Mouse (Mus musculus) T-helper 17 cell (primary cell): ENCODE results near the gene Spag16.
"Not testable (repeated sequence)": the region's sequence is repeated elsewhere in the genome, so short reads cannot be mapped to it uniquely, and the experiment has no call there.

ENCODE experiments used
- in situ Hi-C, 2 experiments: fragments of 300-600 bp; cut with MboI, MseI; formaldehyde crosslinking; loops; 1 replicate in 1 of 2; 2 replicates in 1 of 2; pipeline ENCODE4 v1.15.1; 2025; ENCODE audit warnings: high pct_unique_total_duplicates in 2 of 2

The Spag16 gene

DNA sequence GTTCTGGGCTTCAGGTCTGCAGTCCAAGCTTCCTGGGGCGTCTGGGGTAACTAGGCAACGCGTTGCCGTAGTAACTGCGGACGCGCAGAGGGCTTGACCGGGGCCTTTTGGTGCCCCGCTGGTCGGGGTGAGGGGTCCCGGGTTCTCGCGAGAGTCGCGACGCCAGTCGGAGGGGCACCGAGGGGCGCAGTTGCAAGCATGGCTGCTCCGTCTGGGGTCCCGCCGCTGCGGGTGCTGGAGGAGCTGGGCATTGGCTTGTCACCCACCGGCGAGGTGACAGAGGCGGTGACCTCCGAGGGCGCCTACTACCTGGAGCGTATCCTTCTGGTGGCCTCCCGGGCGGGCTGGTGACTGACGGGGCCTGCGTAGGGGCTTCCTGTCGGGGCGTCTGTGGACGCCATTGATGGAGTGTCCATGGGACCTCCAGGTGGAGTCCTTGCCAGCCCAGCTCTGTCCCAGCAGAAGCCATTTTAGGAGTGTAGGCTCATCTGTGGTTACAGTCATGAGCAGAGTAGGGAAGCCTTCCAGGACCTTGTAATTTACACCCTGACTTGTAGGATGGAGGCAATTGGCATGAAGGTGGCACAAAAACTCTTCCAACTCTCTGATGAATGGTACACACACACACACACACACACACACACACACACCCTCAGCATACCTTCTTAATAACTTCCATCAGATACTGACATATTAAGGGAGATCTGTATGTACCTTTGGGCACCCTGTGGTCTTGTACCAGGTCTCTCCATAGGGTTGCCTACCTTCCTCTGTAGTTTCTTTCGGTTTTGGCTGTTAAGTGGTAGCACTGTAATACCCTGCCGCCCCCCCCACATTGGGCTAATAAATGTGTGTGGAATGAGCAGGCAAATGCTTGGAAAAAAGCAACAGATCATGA lies at the start of gene Spag16:
TSS of gene Spag16 (plus strand) at position 165 of the 898 bp plus-strand sequence.
- in situ Hi-C loops, result no loop called here

DNA sequence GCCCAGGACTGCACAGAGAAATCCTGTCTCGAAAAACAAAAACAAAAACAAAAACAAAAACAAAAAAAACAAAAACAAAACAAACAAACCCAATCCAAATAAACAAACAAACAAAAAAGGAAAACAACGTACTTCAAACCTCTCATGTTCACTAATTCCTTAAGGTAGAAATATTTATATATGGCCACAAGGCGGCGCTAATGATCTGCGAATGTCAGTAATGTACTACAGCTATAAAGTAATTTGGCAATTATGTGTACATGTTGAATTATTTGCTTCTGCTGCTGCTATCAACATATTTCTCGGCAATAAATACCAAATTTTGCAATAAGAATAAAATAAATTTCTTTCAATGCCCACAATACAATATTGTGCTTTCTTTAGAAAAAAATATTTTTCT lies 41.6 kb upstream of the Spag16 start:
- in situ Hi-C loops, result loop anchor here (25.0 kb wide), 3 partner anchors 1252 to 1777 kb away; partner anchors contain the start of gene Atic (in 1 of the 2)

DNA sequence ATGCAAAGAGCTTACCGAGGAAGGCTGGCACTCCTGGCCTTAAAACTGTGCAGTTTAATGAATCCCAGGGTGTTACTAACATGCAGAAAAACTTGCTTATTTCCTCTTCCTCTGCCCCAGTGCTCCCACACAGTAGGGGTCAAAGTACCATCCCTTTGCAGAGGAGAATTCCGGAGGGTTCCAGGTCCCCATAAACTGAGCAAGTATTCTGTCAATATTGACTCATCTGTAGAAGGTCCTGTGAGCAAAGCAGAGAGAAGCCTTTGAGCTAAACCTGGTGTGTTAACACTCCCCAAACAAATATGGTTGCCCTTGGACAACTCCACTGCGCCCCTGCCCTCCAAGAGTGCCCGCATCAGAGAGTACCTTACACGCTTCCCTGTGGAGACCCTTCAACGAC lies 40.1 kb upstream of the Spag16 start:
- in situ Hi-C loops, result loop anchor here (25.0 kb wide), 3 partner anchors 1251 to 1776 kb away; partner anchors contain the start of gene Atic (in 1 of the 2)

DNA sequence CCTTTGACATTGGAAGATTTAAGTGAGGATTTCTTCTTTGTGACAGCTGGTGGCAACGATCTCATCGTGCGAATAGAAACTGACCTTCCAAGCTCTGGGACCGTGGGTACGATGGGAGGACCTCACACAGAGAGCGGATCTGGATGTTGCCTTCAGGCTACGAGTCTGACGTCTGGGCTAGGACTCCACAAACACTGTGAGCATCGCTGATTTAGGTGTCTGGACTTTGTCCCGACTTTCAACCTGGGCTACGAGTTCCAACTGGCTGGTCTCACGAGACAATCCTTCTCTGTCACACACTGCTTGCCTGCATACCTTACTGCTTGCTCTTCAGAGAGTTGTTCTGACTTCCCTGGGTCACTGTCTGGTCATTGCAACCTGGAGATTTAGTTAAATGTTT lies 39.4 kb upstream of the Spag16 start:
- in situ Hi-C loops, result loop anchor here (25.0 kb wide), 3 partner anchors 1250 to 1775 kb away; partner anchors contain the start of gene Atic (in 1 of the 2)

DNA sequence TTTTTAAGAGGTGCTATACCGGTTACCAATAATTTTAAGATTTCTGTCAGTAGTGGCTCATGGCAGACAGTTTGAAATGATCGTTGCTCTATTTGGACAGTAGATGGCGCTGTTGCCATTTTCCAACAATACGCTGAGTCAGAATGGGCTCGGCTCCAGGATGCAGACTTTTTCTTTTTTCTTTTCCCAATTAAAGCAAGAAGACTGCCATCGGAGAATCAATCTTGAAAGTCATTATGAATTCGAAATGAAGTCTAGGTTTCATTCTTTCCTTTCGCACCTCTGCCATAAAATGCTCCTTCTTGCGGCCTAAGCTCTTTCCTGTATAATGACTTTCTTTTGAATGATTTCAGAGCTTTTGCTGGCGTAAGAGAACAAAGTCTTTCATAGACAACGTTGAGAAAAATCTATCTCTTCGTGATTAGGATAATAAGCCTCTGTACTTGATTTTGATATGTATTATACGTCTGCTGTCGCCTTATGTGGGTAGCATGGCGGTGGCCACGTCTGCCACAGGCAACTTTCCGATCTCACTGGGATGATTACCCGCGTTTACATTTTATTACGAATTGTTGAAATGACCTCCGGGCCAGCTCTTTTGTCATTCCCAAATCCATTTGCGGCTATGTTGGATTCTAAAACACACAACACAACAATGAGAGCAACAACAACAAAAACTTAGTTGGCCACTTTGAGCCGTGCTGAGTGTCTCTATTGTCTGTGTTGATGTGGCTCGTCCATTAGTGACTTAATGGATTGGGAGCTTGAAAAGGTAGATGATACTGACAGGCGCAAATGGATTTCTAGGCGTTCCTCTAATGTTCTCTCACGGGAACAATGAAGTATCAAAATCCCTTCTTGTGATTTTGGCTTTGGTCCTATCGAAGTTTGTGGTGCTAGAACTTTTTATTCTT lies 36.2 kb upstream of the Spag16 start:
- in situ Hi-C loops, result loop anchor here (5.0 to 25.0 kb wide), 4 partner anchors 232 to 1772 kb away; partner anchors contain the start of gene Atic (in 1 of the 2)

DNA sequence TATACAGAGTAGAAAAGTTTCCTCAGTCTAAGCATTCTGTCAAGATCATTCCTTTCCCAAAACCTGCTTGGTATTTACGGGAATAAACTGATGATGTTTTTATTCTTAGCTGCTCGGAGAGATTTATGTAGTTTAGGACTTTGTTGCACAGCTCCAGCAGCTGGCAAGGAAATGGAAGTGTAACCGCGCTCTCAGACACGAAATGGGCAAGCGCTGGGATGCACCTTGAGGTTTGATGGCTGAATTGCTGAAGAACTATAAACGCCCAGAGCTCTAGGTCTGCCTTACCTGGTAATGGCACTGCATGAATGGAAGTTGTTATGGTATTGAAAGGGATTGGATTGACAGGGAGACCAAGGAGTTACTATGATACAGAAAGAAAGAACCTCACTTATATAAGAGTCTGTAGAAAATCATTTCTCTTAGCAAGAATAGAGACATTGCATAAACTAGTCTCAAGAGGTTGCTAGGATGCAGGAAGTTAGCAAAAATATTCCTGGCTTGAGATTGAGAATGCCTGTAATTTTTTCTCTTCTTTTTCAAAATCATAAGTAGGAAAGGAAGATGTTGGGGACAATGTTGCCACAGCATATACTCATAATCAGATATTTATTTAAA lies 27.7 kb upstream of the Spag16 start:
- in situ Hi-C loops, result loop anchor here (25.0 kb wide), 3 partner anchors 1238 to 1763 kb away; partner anchors contain the start of gene Atic (in 1 of the 2)

DNA sequence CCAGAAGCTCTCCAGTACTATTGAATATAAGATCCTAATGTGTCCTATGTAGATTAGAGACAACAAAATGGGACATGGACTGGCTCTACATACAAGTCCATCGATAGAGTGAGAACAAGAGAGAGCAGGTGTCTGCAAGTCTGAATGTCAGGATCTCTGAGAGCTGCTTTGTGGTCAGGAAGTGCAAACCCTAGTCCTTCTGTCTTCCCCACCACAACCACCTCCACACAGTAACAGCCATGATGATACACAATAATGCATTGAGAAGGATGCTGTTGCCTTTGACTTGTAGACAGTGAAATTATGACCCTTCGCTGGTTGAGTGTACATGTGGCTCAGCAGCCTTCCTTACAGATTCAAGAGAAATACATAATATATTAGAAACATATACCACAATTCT lies 16.6 kb upstream of the Spag16 start:
- in situ Hi-C loops, result no loop called here

DNA sequence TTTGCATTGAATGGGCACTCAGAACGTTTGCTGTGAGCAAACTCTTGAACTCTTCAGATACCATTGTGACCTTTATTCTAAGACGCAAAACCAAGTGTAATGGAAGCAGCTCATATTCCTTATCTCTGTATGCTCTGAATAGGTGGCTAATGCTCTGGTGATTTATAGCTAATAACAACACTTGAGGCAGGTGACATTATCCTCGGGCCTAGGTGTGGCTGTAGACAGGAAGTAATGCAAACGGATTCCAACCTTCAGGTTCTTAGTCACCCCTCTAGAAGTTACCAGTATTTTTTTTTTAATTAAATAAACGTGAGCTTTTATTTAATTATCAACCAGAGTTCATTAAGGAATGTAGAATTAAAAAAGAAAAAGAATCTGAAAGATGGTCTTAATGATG lies 1.1 kb upstream of the Spag16 start:
- in situ Hi-C loops, result not testable (repeated sequence)

DNA sequence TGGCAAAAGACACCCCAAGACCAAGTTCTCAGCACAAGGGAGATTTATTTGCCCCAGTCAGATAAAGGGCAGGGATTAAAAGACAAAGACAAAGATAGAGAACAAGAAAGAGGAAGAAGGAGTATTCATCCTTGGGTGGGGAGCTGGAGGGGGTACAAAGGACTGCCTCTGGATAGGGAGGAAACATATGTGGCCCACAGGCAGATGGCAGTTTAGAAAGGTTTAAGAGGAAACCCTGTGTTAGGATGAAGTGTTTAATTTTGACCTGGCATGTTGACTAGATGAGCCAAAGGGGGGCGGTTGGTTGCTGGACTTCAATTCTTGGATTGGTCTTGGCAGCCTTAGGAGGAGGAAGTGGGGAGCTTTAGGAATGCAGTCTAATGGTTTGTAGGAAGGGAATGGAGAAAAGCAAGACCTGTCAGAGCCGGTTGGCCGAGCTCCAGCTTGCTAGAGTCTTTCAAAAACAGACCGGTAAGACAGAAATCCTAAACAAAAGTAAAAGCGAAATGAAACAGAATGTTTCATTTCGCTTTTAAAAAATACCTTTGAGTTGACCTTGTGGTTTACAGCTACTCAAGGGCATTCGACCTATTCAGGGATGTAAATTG lies 2.2 kb downstream of the Spag16 start:
- in situ Hi-C loops, result no loop called here

DNA sequence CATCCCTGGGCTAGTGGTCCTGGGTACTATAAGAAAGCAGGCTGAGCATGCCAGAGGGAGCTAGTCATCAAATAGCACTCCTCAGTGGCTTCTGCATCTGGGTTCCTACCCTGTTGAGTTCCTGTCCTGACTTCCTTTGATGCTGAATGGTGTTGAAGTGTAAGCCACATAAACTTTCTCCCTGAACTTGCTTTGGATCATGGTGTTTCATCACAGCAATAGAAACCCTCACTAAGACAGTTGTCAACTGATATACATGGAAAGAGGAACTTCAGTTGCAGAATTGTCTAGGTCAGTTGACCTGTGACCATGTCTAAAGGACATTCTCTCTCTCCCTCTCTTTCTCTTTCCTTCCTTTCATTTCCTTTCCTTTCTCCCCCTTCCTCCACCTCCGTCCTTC lies 3.8 kb downstream of the Spag16 start:
- in situ Hi-C loops, result no loop called here

DNA sequence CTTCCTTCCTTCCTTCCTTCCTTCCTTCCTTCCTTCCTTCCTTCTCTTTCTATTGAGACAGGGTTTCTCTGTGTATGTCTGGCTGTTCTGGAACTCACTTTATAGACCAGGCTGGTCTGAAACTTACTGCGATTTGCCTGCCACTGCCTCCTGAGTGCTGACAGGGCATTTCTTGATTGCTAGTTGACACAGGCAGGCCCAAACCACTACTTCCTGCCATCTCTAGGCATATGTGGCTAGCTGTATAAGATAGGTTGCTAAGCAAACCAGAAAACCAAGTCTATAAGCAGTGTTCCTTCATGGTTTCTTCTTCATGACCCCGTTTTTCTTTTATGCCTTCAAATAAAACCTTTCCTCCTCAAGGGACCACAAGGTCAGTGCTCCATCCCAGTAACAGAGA lies 4.2 kb downstream of the Spag16 start:
- in situ Hi-C loops, result no loop called here

DNA sequence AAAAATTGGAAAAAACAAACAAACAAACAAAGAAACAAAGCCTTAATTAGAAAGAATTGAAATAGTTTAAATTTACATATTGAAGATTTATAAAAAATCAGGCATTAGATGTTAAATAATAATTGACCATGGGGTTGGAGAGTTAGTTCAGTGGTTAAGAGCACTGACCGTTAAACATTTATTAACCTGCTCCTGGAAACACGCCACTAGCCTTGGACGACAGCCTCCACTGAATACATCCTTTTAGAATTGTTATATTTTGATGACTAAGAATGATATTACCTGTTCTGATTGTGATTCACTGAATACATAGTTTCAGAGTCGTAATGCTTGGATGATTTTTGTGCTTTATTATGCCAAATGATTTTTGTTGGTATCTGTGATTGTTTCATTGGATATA lies 6.7 kb downstream of the Spag16 start:
- in situ Hi-C loops, result not testable (repeated sequence)

DNA sequence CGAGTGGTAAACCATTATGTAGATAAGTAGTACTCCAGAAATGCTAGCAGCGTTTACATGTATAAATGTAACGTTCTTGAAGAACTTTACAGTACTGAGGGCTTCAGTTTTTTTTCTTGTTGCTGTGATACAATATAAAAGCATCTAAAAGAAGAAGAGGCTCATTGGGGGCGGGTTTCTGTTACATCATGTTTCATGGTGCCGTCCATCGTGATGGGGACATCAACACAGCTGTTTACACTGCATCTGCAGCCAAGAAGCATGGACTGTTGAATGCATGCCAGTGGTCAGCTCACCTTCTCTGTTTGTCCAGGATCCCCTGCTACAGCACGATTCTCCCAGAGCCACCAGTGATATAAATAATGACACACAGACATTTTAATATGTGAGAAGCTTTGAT lies 26.7 kb downstream of the Spag16 start:
- in situ Hi-C loops, result no loop called here

DNA sequence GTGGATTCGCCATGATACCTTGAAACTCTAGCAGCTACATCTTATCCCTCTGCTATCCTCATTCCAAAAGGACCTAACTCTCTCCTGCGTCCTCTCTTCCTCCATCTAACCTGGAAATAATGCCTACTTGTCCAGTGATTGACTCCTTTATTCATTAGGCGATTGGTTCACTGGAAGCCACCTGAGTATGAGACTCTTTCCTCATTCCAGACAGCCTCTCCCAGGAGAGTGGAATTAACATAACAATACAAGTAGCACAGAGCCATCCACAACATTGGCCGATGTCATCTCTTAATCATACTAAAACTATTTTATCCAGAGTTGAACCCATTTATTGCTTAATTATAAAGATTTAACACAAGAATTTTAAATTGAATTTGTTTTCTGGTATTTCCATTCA lies 41.0 kb downstream of the Spag16 start:
- in situ Hi-C loops, result no loop called here

DNA sequence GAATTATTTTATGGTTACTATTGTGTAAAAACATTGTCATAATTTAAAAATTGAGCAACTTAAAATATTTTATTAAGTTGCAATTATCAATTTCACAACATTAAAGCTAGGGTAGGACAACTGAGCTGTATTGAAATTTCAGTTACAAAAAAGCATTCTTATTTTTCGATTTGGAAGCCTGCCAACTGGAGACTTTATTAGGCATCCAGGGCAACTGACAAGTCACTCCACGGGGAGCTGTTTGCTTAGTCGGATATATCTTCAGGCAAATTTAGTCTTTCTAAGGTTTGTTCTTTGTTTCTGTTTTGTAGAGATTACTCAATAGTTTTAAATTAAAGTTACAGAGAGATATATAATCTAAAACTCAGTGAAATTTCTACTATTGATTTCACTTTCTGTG lies 129.8 kb downstream of the Spag16 start:
- in situ Hi-C loops, result no loop called here

DNA sequence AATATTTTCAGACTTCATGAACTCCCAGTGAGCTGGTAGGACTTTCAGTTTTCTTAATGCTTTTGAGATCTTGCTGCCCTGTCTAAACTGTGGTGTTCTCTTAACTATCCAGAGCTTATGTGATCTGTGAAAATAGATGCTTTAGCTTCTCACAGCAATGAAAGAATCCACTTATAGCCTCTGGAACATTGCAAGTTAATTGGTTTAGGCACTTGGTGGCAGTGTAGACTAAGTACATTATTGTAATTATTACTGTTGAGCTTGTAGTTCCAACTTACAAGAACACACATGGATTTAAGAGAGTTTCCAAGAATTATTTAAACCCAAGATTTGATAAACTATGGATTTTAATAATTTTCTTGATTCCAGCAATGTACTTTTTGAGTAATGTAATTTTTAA lies 170.1 kb downstream of the Spag16 start:
- in situ Hi-C loops, result loop anchor here in 1 of 2 experiments (10.0 kb wide), 1 partner anchor 718 kb away; no protein-coding TSS in a partner anchor

DNA sequence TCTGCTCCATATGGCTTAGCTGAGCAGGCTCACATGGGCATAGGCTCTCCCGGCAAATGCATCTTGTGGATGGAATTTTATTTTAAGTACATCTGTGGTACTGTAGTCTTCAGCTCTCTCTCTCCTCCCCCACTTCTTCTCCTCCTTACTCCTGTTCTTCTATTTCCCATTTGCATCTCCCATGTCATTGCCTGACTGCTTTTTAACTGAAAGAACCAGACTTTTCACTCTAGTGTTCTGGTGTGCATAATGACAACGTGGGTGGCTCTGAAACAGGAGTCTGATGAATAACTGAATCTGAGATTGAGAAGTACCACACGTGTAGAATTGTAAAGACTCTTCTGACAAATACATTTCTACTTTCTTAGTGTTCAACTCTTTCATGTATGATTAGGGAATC lies 186.2 kb downstream of the Spag16 start:
- in situ Hi-C loops, result loop anchor here in 1 of 2 experiments (25.0 kb wide), 1 partner anchor 776 kb away; no protein-coding TSS in a partner anchor

DNA sequence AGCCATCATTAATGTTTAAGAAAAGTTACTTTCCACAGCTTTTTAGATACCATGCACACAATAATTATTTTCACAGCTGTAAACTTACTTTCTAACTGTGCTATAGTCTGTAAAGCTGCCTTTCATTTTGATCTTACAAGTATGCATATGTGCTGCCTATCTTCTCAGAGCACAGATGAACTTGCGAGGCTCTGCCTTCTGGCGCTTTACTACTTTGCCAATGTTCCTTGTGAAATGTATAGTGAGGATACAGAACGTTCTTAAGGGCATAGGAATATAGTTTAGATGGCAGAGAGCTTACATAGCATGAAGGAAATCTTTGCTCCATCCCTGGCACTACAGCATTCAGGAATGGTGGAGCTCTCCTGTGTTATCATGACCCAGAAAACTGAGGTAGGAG lies 210.6 kb downstream of the Spag16 start:
- in situ Hi-C loops, result no loop called here

DNA sequence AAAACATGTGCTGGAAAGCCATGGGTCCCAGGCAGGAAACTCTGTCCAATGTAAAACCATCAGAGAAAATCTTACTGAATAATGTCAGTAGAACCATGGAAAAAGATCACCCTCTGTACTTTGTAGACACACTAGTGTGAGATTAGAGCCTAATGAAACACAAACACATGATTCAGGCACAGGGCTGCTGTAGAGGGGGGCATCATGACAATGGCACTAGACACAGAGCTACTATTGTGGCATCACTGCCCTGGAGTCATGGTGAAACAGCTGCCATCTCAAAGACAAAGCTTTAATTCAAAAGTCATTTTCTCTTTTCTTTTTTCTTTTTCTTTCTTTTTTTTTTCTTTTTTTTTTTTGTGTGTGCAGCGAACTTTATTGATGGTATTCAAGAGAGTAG lies 240.6 kb downstream of the Spag16 start:
- in situ Hi-C loops, result no loop called here

DNA sequence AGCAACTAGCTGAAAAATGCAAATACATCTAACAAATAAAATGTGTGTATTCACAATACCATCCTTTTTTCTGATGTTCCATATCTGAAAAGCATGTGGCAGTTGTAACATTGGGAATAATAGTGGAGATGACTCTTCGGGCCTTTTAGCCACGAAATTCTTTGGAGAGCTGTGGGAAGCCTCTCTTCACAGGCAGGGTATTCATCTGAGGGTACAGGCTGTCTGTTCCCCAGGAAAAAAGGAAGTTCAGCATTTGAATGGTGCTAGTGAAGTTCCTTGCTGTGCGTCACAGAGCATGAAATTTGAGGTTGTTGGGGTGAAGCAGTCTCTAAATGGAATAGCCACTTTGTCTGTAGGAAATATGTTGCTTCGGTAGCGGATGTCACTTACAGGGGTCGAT lies 246.7 kb downstream of the Spag16 start:
- in situ Hi-C loops, result loop anchor here in 1 of 2 experiments (10.0 kb wide), 2 partner anchors 1051 to 1789 kb away; no protein-coding TSS in a partner anchor

DNA sequence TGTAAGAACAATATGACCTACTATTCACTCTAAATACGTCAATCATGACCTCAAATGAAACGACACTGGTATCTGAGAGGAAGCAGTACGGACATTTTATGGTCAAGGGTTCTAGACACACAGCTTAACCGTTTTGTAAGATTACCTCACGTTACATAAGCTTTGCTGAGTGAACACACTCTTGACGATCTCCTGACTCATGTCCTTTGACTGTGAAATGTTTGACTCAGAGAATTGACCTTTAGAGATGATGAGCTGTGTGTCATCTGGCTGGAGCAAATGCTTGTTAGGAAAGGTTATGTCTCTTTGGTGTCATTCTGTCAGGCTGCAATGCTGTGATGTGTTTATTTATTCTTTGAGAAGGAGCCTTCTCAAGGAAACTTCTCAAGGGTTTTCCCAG lies 252.0 kb downstream of the Spag16 start:
- in situ Hi-C loops, result loop anchor here in 1 of 2 experiments (10.0 kb wide), 2 partner anchors 1046 to 1794 kb away; no protein-coding TSS in a partner anchor
